Mouse (Mus musculus) thymus, postnatal 25 days (tissue): ENCODE results near the gene Slc41a2.
A peak's percentile ranks its signal among the peaks of the same experiment; 100 is the strongest.

ENCODE experiments used
- DNase-seq: peaks from one replicate; pipeline ENCODE4 v3.0.0; 2022

Gene Slc41a2

DNA sequence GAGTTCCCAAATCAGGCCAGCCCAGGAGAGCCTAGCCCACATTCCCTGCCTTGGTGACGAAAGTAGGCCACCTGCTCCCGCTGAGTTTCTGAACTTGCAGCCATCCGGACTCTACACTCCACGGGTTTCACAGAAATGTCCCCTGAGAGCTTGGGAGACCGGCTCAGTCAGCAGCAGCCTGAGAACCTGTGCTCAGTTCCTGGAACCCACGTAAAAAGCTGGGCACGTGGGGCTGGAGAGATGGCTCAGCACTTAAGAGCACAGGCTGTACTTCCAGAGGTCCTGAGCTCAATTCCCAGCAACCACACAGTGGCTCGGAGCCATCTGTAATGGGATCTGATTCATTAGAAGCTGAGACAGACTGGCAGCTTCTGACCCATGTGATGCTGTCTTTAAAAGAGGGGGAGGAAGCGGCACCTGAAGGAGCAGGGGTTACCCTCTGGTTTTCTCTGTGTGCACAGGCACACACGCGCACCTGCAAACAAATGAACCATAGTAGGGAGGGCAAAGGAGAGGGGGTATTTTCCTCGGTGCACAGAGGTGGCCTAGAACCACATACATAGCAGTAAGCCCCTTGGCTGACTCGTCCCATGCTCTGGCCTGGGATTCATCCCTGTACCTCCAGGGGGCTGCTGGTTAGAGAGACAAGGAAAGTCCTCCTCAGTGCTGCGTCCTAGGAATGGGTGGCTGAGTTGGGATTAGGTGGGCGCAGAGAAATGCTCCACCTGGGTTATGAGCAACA lies 155.7 kb downstream of the Slc41a2 start:
- peak; percentile 46 for DNase-seq
